Mouse (Mus musculus) brain, embryonic 14.5 days (tissue): ENCODE data around the gene Gif. TPM values are rescaled to one million over a fixed set of nuclear protein-coding genes. Genes with fewer than 3 reads are reported as not detected.
A peak's percentile ranks its signal among the peaks of the same experiment; 100 is the strongest.

Experiments used
- DNase-seq: peaks from one replicate; pipeline ENCODE4 v3.0.0-alpha.2; 2011; ENCODE audit warnings: low read depth
- CTCF ChIP-seq: fragments of 200-500 bp; IDR thresholded peaks from 2 replicates; pipeline ENCODE4 v1.5.1; 2012; ENCODE audit warnings: inconsistent platforms, mild to moderate bottlenecking, moderate library complexity, borderline replicate concordance; ENCODE audit not compliant: insufficient read depth, insufficient read length; ENCODE audit errors: extremely low read depth
- POLR2A ChIP-seq: fragments of 200-500 bp; IDR thresholded peaks from 2 replicates; pipeline ENCODE4 v1.6.1; 2012; ENCODE audit warnings: mild to moderate bottlenecking, inconsistent platforms, borderline replicate concordance; ENCODE audit not compliant: poor library complexity, insufficient read depth, insufficient read length, severe bottlenecking; ENCODE audit errors: extremely low read depth
- polyA plus RNA-seq: library from polyadenylated mRNA; depleted of rRNA; stranded (reverse); fragments of >200 nt; gene quantifications from 2 replicates; pipeline ENCODE4 v1.2.3, GENCODE M21; 2012

Gene Gif
- polyA plus RNA-seq, 1 experiment, result not detected

GRCm38 (mm10) chr19:11766413-11766812 lies 19.1 kb downstream of the Gif start:
- TF ChIP-seq CTCF (no peak), POLR2A (no peak)
- no peak for DNase-seq

DNA sequence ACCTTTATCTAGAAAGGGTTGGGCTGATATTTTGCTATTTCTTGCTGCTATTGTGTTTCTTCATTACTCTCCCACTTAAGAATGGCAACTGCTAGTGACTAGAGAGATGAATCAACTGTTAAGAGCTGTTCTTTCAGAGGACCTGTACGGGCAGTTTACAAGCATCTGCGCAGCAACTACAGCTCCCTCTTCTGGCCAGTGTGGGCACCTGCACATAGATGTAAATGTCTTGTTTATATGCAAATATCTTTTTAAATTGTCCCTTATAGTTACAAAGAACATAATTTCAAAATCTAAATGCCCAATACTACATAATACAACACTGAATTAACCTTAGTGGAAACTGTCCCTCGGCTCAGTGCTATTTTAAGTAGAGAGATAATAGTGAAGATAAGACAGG lies 20.8 kb downstream of the Gif start:
- TF ChIP-seq POLR2A (no peak), CTCF (peak; percentile 76)
- DNase-seq, result peak; percentile 69

DNA sequence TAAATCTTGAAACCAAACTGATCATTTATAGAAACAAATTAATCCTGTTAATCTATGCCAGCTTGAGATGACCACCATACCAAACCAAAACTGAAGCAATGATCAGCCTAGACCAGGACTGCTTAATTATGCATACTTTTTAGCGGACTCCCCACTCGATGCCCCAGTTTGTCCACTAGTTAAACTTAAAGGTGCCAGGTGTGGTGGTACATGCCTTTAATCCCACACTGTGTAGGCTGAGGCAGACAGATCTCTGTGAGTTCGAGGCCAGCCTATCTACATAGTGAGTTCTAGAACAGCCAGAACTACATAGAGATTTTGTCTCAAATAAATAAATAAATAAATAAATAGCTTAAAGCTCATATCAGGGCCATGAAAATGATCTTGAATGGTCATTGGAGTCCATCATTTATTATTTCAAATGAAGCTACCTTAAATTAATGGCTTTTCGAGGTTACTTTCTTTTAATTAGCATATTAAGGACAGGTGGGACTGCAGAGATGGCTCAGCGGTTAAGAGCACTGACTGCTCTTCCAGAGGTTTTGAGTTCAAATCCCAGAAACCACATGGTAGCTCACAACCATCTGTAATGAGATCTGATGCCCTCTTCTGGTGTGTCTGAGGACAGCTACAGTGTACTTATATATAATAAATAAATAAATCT lies 22.0 kb downstream of the Gif start:
- DNase-seq, result no peak
- TF ChIP-seq POLR2A, result no peak
- TF ChIP-seq CTCF, result no peak

GRCm38 (mm10) chr19:11770205-11770892 lies 23.0 kb downstream of the Gif start, which contains the start of gene Mrpl16:
Gene Mrpl16 (plus strand): TSS chr19:11770391.
- TF ChIP-seq POLR2A, result peak; percentile 27; the same call in 1 of the 2 replicates
- no peak for TF ChIP-seq CTCF

GRCm38 (mm10) chr19:11777191-11777865 lies 30.0 kb downstream of the Gif start:
- no peak for TF ChIP-seq POLR2A
- peak; percentile 62; the same call in 1 of the 2 replicates for TF ChIP-seq CTCF
- peak; percentile 56 for DNase-seq

More at GRCm38 (mm10) chr19:11770205-11770892, 23.0 kb downstream of the Gif start, which contains the start of gene Mrpl16:
- DNase-seq, result peak; percentile 96

DNA sequence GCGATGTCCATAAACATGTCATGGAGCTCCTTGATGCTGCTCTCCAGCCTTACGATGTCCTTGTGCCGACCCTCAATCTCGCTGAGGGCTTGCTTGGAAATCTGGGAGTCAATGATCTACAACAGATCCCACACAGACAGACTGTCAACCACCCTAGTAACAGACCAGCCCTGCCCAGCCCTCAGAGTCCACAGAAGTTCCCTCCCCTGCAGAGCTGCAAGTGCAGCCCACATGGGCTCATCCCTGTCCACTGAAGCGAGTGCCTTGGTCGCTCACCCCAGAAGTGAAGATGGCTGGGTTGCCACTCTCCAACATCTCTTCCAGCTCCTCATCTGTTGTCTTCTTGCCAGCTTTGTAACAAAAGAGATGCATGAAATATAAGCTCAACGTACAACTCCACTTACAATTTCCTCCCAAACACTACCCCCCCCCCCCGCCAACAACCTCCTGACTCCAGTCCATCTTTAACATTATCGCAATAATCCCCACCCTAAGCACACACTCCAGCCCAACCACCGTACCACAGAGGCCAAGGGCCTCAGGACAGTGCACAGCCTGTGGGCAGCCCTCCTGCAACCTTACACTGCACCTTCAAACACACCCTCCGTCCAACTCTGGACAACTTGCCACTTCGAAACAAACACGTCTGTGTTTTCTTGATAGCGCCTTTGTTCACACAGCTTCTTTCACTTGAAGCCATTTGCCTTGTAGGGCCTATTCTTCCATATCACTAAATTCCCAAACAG lies 38.2 kb downstream of the Gif start:
- TF ChIP-seq POLR2A (no peak), CTCF (no peak)
- DNase-seq, result no peak

GRCm38 (mm10) chr19:11787826-11788225 lies 40.5 kb downstream of the Gif start:
- DNase-seq, result no peak
- TF ChIP-seq CTCF (no peak), POLR2A (no peak)

DNA sequence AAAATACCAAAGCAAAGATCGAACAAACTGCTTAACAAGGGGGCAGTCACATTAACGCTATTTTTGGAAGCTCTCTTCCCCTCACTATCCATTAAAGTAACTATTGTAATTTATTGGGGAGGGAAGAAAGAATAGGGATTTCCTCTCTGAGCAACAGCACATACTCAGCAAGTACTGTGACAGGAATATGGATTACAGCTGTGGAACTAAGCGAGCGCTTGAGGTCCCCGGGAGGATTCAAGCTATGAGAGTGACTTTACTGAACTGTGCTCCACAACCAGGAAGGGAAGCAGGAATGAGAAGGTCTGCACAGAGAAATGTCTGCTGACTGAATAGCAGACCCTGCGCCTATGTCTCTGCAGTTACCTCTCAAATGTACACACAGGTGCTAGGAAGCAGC lies 41.5 kb downstream of the Gif start:
- DNase-seq, result no peak
- no peak for TF ChIP-seq POLR2A
- no peak for TF ChIP-seq CTCF

DNA sequence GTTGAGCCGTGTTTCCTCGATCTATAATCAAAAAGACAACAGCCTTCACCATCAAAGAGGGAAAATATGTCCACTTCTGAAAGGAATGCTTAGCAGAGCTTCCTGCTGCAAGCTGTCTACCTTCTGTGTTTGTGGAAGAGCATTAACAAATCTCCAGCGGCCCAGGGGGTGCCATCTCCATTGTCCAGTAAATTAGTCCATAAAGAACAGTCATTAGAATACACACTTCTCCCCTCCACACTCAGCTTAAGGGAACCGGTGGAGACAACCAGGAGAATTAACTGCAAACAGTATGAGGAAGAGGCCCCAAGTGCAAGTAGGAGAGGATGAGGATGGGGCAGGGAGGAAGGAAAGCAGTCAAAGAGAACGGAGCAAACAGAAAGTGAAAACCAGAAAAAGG lies 44.5 kb downstream of the Gif start:
- no peak for DNase-seq
- TF ChIP-seq POLR2A (no peak), CTCF (no peak)

- TF ChIP-seq CTCF (no peak), POLR2A (no peak)
- DNase-seq, result no peak
Measured at GRCm38 (mm10) chr19:11793741-11794359, 46.5 kb downstream of the Gif start.
